8 mouse cellular contexts compared by ENCODE assay signal in the genomic region with DNA sequence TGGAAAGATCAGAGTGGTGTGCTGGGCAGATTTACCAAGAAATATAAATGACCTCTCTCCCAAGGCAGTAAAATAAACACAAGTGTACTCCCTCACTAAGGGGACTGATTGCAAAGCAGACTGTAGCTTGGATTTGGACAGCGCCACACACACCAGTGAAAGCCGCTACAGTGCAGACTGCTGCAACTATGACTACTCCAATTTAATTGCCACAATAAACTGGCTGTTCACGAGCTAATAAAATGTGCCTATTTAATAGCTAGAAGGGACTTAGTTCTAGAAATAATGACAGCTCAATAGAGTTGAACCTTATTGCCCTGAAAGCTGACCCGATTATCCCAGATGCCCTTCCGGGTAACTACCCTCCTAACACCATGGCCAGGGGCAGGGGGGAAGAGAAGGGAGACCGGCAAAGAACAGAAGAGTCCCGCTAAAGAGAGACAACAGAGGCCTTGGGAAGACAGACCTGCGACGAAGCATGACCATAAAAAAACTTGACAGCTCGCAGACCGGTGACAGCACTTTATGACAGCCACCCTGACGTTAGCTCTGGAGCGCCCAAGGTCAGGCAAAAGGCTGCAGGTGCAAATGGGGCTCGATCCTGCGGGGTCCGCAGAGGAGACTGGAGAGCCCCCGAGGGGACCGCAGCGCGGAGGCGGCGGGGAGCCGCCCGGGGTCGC. TPM values are rescaled to one million over a fixed set of nuclear protein-coding genes. Genes with fewer than 3 reads are reported as not detected.
DNase-seq lines count a peak whose midpoint lies in the region; ATAC-seq and TF ChIP-seq lines count a peak whose summit lies in the region.

No protein-coding gene starts in this region.

- no peaks in the 10 kb centered on the region for H3K27me3 ChIP-seq in kidney, postnatal 0 days (ENCODE audit: insufficient read depth, low read length)

- peak overlapping the region; percentile 97 for H3K4me3 ChIP-seq in kidney, postnatal 0 days (replicated peaks; ENCODE audit: low read depth, low read length)

- peak; percentile 40 for DNase-seq in kidney, postnatal 0 days (ENCODE audit: low spot score)
- DNase-seq in kidney, adult 8-10 months, result no peak
- DNase-seq in ZHBTc4 (ENCODE audit: low read depth, low spot score), result peak; percentile 28
- no peak for DNase-seq in gastrocnemius, postnatal 10 days
- no peak for DNase-seq in urinary bladder, postnatal 36 days (ENCODE audit: low spot score in 2 of 2)
- DNase-seq in thymus, postnatal 14 days, result no peak

- peak overlapping the region; percentile 89 for H3K9ac ChIP-seq in kidney, postnatal 0 days (ENCODE audit: low read depth, low read length)

- no peaks in the 10 kb centered on the region for H3K36me3 ChIP-seq in kidney, postnatal 0 days (ENCODE audit: insufficient read depth, low read length)

- H3K27ac ChIP-seq in kidney, postnatal 0 days, result peak overlapping the region; percentile 89

- H3K9me3 ChIP-seq in kidney, postnatal 0 days (replicated peaks; ENCODE audit: low read length), result no peaks in the 10 kb centered on the region

- peaks cover 12% of the 10 kb centered on the region for H3K4me1 ChIP-seq in kidney, postnatal 0 days (replicated peaks; ENCODE audit: insufficient read depth, low read length)

- ATAC-seq in kidney, postnatal 0 days (replicated peaks; ENCODE audit: low FRiP score, low read depth), result peak; percentile 8; the same call in 1 of the 2 replicates
- ATAC-seq in granulocyte monocyte progenitor cell, adult 5-6 weeks (replicated peaks; ENCODE audit: poor library complexity, severe bottlenecking), result 0 out of 2 replicates have a peak, but pooled peaks have one; percentile 22
- peak; percentile 40; the same call in 1 of the 2 replicates for ATAC-seq in megakaryocyte progenitor cell, adult 5-6 weeks (replicated peaks; ENCODE audit: poor library complexity)

- no peak for TF ChIP-seq CTCF in kidney, postnatal 0 days (IDR thresholded peaks at IDR 0.05; ENCODE audit: low read depth)

- 2% methylated on average over 25 of the region's 25 CpGs for WGBS in kidney, postnatal 0 days

- H3K4me2 ChIP-seq in kidney, postnatal 0 days (ENCODE audit: low read length), result peak overlapping the region; percentile 95

RNA-seq across cellular contexts. Expression of a gene that starts 0.8 kb away (rescaled TPM):
- 30.3 and 31.8 TPM in 2 replicates for polyA plus RNA-seq in kidney, postnatal 0 days (2015; fragmentation: Nextera tagmentation; extraction: Ambion mirVana)
- 19.5 and 24.3 TPM in 2 replicates for total RNA-seq in granulocyte monocyte progenitor cell, adult 5-6 weeks (2014; fragmentation: Nextera tagmentation)
- total RNA-seq in granulocyte monocyte progenitor cell, adult 5-6 weeks (2017), result 14.5 and 21.1 TPM in 2 replicates
- 10.5 and 11.1 TPM in 2 replicates for total RNA-seq in megakaryocyte progenitor cell, adult 5-6 weeks (2015)
- total RNA-seq in megakaryocyte progenitor cell, adult 5-6 weeks (2017), result 19.4 and 24.7 TPM in 2 replicates
- 10 to 100 TPM; 23.1 to 24.5 TPM for total RNA-seq in gastrocnemius, postnatal 10 days (2021)

RNA-seq across cellular contexts. Expression of a gene that starts 13.4 kb away (rescaled TPM):
- polyA plus RNA-seq in kidney, postnatal 0 days (2015; fragmentation: Nextera tagmentation; extraction: Ambion mirVana), result 5.4 and 6.9 TPM in 2 replicates
- total RNA-seq in granulocyte monocyte progenitor cell, adult 5-6 weeks (2014; fragmentation: Nextera tagmentation), result 0.04 and 9.0 TPM in 2 replicates
- 3.3 and 3.6 TPM in 2 replicates for total RNA-seq in granulocyte monocyte progenitor cell, adult 5-6 weeks (2017)
- 1.8 and 3.5 TPM in 2 replicates for total RNA-seq in megakaryocyte progenitor cell, adult 5-6 weeks (2015)
- total RNA-seq in megakaryocyte progenitor cell, adult 5-6 weeks (2017), result 4.5 and 4.6 TPM in 2 replicates
- 10 to 100 TPM in 1 of 2 experiments, 1 to 10 TPM in 1; 9.3 to 11.2 TPM for total RNA-seq in gastrocnemius, postnatal 10 days (2021)

Comparison
In these comparisons a context has a peak if more than half of its experiments do, and no peak if none do; other contexts are left out.
1. DNase-seq: peak in kidney, postnatal 0 days (single experiment) and ZHBTc4 (single experiment); none in kidney, adult 8-10 months (0 of 2), gastrocnemius, postnatal 10 days (single experiment), urinary bladder, postnatal 36 days (0 of 2) and thymus, postnatal 14 days (single experiment).
2. Peak in every context shown above with its lines, with median percentiles within 50 percentile points of each other: ATAC-seq.